Mouse (Mus musculus) ES-Bruce4 (cell line): ENCODE results near the gene Vangl1.

Experiments
- CTCF ChIP-seq: IDR thresholded peaks from one replicate; pipeline ENCODE4 v1.8.1; 2011; ENCODE audit warnings: low read depth, low read length
- EP300 ChIP-seq: IDR thresholded peaks from 2 replicates; pipeline ENCODE4 v1.6.1; 2011; ENCODE audit warnings: low read depth, low read length; ENCODE audit not compliant: insufficient read depth
- POLR2A ChIP-seq: IDR thresholded peaks from one replicate; pipeline ENCODE4 v1.8.1; 2011; ENCODE audit warnings: low read length; ENCODE audit not compliant: insufficient read depth

- TF ChIP-seq CTCF, result no peak
- TF ChIP-seq EP300, result no peak
- no peak for TF ChIP-seq POLR2A
Observed at GRCm38 (mm10) chr3:102111979-102112599, 92.4 kb downstream of the Vangl1 start.
